Mouse (Mus musculus): Measurements from ENCODE around the gene Nrxn2. TPM values are rescaled to one million over a fixed set of nuclear protein-coding genes. Genes with fewer than 3 reads are reported as not detected.
A peak's percentile ranks its signal among the peaks of the same experiment; 100 is the strongest.

Gene Nrxn2
- total RNA-seq, 1 experiment = 9.5 TPM

GRCm38 (mm10) chr19:6471630-6472029, 53.1 kb downstream of the Nrxn2 start:
- Histone ChIP-seq H3K9ac (ENCODE audit: insufficient read depth, low read depth, low read length, poor library complexity, severe bottlenecking) (no peak overlapping the region), H3K4me1 (ENCODE audit: control insufficient read depth in 2 of 2, insufficient read depth in 2 of 2, low read length in 2 of 2, poor library complexity in 1 of 2) (peaks cover 10 to 34% of the 10 kb centered on the region in 2 experiments; a peak in 3 of 4 replicates), H3K9me3 (ENCODE audit: control insufficient read depth, insufficient read depth, low read depth, low read length) (no peaks in the 10 kb centered on the region), H3K36me3 (ENCODE audit: control insufficient read depth, insufficient read depth, low read length, poor library complexity, severe bottlenecking) (no peaks in the 10 kb centered on the region; the same call in 1 of the 2 replicates), H3K27ac (ENCODE audit: insufficient read depth, low read depth, low read length, poor library complexity, severe bottlenecking) (no peak overlapping the region), H3K4me3 (ENCODE audit: insufficient read depth in 1 of 2, low read depth in 1 of 2, low read length in 2 of 2, poor library complexity in 1 of 2, severe bottlenecking in 1 of 2) (no peak overlapping the region)
- TF ChIP-seq HCFC1 (IDR thresholded peaks at IDR 0.05; ENCODE audit: borderline replicate concordance, insufficient read depth, low read length) (no peak), MAFK (IDR thresholded peaks at IDR 0.05; ENCODE audit: insufficient read depth, low read depth, low read length) (no peak), ZNF384 (IDR thresholded peaks at IDR 0.05; ENCODE audit: low read depth, low read length) (no peak), ZC3H11A (IDR thresholded peaks at IDR 0.05; ENCODE audit: borderline replicate concordance, low read depth, low read length) (no peak), CHD2 (IDR thresholded peaks at IDR 0.05; ENCODE audit: low read depth, low read length) (no peak)
- no peak for DNase-seq (ENCODE audit: low read depth, low spot score)
- in situ Hi-C loops (cut with MboI; ENCODE audit: low sequenced_read_pairs in 2 of 2, unreplicated experiment in 2 of 2) = no loop called here

GRCm38 (mm10) chr19:6472821-6473220, 54.3 kb downstream of the Nrxn2 start:
- Histone ChIP-seq H3K4me3 (ENCODE audit: insufficient read depth in 1 of 2, low read depth in 1 of 2, low read length in 2 of 2, poor library complexity in 1 of 2, severe bottlenecking in 1 of 2) (no peak overlapping the region), H3K9ac (ENCODE audit: insufficient read depth, low read depth, low read length, poor library complexity, severe bottlenecking) (no peak overlapping the region), H3K4me1 (ENCODE audit: control insufficient read depth in 2 of 2, insufficient read depth in 2 of 2, low read length in 2 of 2, poor library complexity in 1 of 2) (peaks cover 10 to 34% of the 10 kb centered on the region in 2 experiments; a peak in 3 of 4 replicates), H3K9me3 (ENCODE audit: control insufficient read depth, insufficient read depth, low read depth, low read length) (no peaks in the 10 kb centered on the region), H3K27ac (ENCODE audit: insufficient read depth, low read depth, low read length, poor library complexity, severe bottlenecking) (no peak overlapping the region), H3K36me3 (ENCODE audit: control insufficient read depth, insufficient read depth, low read length, poor library complexity, severe bottlenecking) (no peaks in the 10 kb centered on the region; the same call in 1 of the 2 replicates)
- in situ Hi-C loops (cut with MboI; ENCODE audit: low sequenced_read_pairs in 2 of 2, unreplicated experiment in 2 of 2) = no loop called here
- DNase-seq (ENCODE audit: low read depth, low spot score) = no peak
- TF ChIP-seq ZC3H11A (IDR thresholded peaks at IDR 0.05; ENCODE audit: borderline replicate concordance, low read depth, low read length) = no peak
- TF ChIP-seq HCFC1 (IDR thresholded peaks at IDR 0.05; ENCODE audit: borderline replicate concordance, insufficient read depth, low read length) = no peak
- no peak for TF ChIP-seq CHD2 (IDR thresholded peaks at IDR 0.05; ENCODE audit: low read depth, low read length)
- TF ChIP-seq MAFK (IDR thresholded peaks at IDR 0.05; ENCODE audit: insufficient read depth, low read depth, low read length) = no peak
- no peak for TF ChIP-seq ZNF384 (IDR thresholded peaks at IDR 0.05; ENCODE audit: low read depth, low read length)

DNA sequence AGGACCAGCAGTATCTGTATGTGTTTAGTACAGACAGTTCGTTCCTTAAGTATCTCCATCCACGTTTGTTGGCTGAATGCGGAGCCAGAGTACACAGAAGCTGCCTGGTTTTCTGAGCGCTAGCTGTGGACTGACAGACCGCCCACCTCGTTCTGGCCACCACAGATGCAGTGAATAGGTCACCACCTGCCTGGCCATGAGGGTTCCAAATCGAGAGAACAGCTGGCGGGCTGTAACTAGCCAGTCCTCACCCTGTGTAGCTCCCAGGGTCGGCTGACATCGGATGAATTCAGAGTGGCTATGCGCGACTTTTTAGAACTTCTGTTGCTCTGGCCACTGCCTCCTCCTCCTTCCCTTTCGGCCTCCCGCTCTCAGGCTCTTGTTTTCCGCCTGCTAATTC, 56.2 kb downstream of the Nrxn2 start:
- H3K27ac ChIP-seq (ENCODE audit: insufficient read depth, low read depth, low read length, poor library complexity, severe bottlenecking) = no peak overlapping the region
- no peak for DNase-seq (ENCODE audit: low read depth, low spot score)
- no peaks in the 10 kb centered on the region for H3K9me3 ChIP-seq (ENCODE audit: control insufficient read depth, insufficient read depth, low read depth, low read length)
- H3K9ac ChIP-seq (ENCODE audit: insufficient read depth, low read depth, low read length, poor library complexity, severe bottlenecking) = peak overlapping the region; percentile 35; the same call in 1 of the 2 replicates
- H3K4me3 ChIP-seq (ENCODE audit: insufficient read depth in 1 of 2, low read depth in 1 of 2, low read length in 2 of 2, poor library complexity in 1 of 2, severe bottlenecking in 1 of 2) = no peak overlapping the region
- TF ChIP-seq ZC3H11A (IDR thresholded peaks at IDR 0.05; ENCODE audit: borderline replicate concordance, low read depth, low read length) (no peak), ZNF384 (IDR thresholded peaks at IDR 0.05; ENCODE audit: low read depth, low read length) (no peak), HCFC1 (IDR thresholded peaks at IDR 0.05; ENCODE audit: borderline replicate concordance, insufficient read depth, low read length) (no peak), MAFK (IDR thresholded peaks at IDR 0.05; ENCODE audit: insufficient read depth, low read depth, low read length) (no peak), CHD2 (IDR thresholded peaks at IDR 0.05; ENCODE audit: low read depth, low read length) (no peak)
- in situ Hi-C loops (cut with MboI; ENCODE audit: low sequenced_read_pairs in 2 of 2, unreplicated experiment in 2 of 2) = no loop called here
- peaks cover 6 to 22% of the 10 kb centered on the region in 2 experiments; a peak in 3 of 4 replicates for H3K4me1 ChIP-seq (ENCODE audit: control insufficient read depth in 2 of 2, insufficient read depth in 2 of 2, low read length in 2 of 2, poor library complexity in 1 of 2)
- no peaks in the 10 kb centered on the region; the same call in 1 of the 2 replicates for H3K36me3 ChIP-seq (ENCODE audit: control insufficient read depth, insufficient read depth, low read length, poor library complexity, severe bottlenecking)

GRCm38 (mm10) chr19:6475129-6475528, 56.6 kb downstream of the Nrxn2 start:
- no peak for TF ChIP-seq MAFK (IDR thresholded peaks at IDR 0.05; ENCODE audit: insufficient read depth, low read depth, low read length)
- TF ChIP-seq HCFC1 (IDR thresholded peaks at IDR 0.05; ENCODE audit: borderline replicate concordance, insufficient read depth, low read length) = no peak
- TF ChIP-seq CHD2 (IDR thresholded peaks at IDR 0.05; ENCODE audit: low read depth, low read length) = no peak
- no peak for TF ChIP-seq ZC3H11A (IDR thresholded peaks at IDR 0.05; ENCODE audit: borderline replicate concordance, low read depth, low read length)
- TF ChIP-seq ZNF384 (IDR thresholded peaks at IDR 0.05; ENCODE audit: low read depth, low read length) = no peak
- H3K9me3 ChIP-seq (ENCODE audit: control insufficient read depth, insufficient read depth, low read depth, low read length) = no peaks in the 10 kb centered on the region
- no peak overlapping the region for H3K4me3 ChIP-seq (ENCODE audit: insufficient read depth in 1 of 2, low read depth in 1 of 2, low read length in 2 of 2, poor library complexity in 1 of 2, severe bottlenecking in 1 of 2)
- H3K4me1 ChIP-seq (ENCODE audit: control insufficient read depth in 2 of 2, insufficient read depth in 2 of 2, low read length in 2 of 2, poor library complexity in 1 of 2) = peaks cover 5 to 18% of the 10 kb centered on the region in 2 experiments; a peak in 2 of 4 replicates
- in situ Hi-C loops (cut with MboI; ENCODE audit: low sequenced_read_pairs in 2 of 2, unreplicated experiment in 2 of 2) = no loop called here
- no peak for DNase-seq (ENCODE audit: low read depth, low spot score)
- H3K36me3 ChIP-seq (ENCODE audit: control insufficient read depth, insufficient read depth, low read length, poor library complexity, severe bottlenecking) = no peaks in the 10 kb centered on the region; the same call in 1 of the 2 replicates
- no peak overlapping the region for H3K27ac ChIP-seq (ENCODE audit: insufficient read depth, low read depth, low read length, poor library complexity, severe bottlenecking)
- H3K9ac ChIP-seq (ENCODE audit: insufficient read depth, low read depth, low read length, poor library complexity, severe bottlenecking) = peak overlapping the region; percentile 35; the same call in 1 of the 2 replicates
